Comparison of ENCODE assay signal across 10 mouse cellular contexts in the genomic region with DNA sequence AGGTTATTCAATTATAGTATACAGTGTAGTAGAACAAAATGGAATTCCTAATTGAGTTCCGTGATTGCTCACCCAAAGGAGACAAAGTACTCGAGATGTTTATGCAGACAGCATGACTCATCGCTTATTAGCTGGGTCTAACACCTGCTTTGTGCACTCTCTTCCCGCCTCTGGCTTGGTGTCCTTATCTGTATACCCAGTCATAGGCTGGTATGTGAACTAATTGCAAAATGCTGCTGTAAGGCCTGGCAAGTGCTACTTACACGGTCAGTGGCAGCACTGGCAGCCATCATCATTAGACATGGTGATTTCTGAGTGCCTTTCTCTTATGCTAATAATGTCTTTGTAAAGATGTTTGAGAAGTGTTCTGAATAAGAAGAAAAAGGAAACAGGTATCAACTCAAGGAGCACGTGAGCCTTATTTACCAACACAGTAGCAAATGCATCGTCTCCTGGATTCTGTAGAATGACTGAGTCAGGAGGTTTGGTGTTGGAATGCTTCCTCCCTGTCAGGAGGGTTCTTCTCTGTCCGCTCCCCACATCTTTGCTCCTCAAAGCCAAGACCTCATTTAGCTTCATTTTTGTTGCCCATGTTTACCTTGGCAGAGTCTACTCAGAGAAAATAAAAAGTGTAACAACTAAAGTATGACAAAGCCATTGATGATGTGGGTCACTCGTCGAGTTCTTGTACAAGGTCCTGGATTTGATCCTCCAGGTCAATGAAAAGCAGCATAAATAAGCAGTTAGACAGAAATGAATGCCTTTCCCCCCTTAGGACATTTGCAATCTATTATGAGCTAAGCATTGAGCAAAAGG.
A peak's percentile ranks its signal among the peaks of the same experiment; 100 is the strongest.
DNase-seq lines count a peak whose midpoint lies in the region; ATAC-seq lines count a peak whose summit lies in the region.
"Had no signal": no experiment of that assay in that cellular context is flagged by ENCODE, and none has a peak within 500 bp of the region (broad histone marks: within the 10 kb centered on the region; RNA-seq: fewer than 3 reads in every experiment).

No protein-coding gene starts in this region.

- H3K4me1 ChIP-seq in hindbrain, embryonic 13.5 days (replicated peaks): peaks cover 14% of the 10 kb centered on the region
- peaks cover under 1% of the 10 kb centered on the region; the same call in 1 of the 2 replicates for H3K4me1 ChIP-seq in hindbrain, embryonic 14.5 days (replicated peaks; ENCODE audit: control insufficient read depth, insufficient read depth, low read length)

- no peak for DNase-seq in hindbrain, embryonic 14.5 days (ENCODE audit: low spot score)
- DNase-seq in Muller cell, postnatal 12 days (ENCODE audit: inconsistent ontology term): peak; percentile 81
- no peak for DNase-seq in T-cell, adult 2 months (ENCODE audit: low spot score)
- no peak for DNase-seq in retina, embryonic 14.5 days (ENCODE audit: low spot score)
- DNase-seq: thymus, adult 2 months had no signal

- WGBS in hindbrain, embryonic 13.5 days: 67% methylated on average over 10 of the region's 10 CpGs
- 74% methylated on average over 10 of the region's 10 CpGs for WGBS in hindbrain, embryonic 14.5 days

- H3K36me3 ChIP-seq in hindbrain, embryonic 13.5 days: no peaks in the 10 kb centered on the region
- no peaks in the 10 kb centered on the region for H3K36me3 ChIP-seq in hindbrain, embryonic 14.5 days (replicated peaks; ENCODE audit: control insufficient read depth, insufficient read depth)
- H3K36me3 ChIP-seq: midbrain, embryonic 10.5 days had no signal

- no peak overlapping the region for H3K9ac ChIP-seq in hindbrain, embryonic 13.5 days
- no peak overlapping the region for H3K9ac ChIP-seq in hindbrain, embryonic 14.5 days

- no peak overlapping the region for H3K4me2 ChIP-seq in hindbrain, embryonic 13.5 days
- H3K4me2 ChIP-seq in hindbrain, embryonic 14.5 days (replicated peaks): no peak overlapping the region

- no peaks in the 10 kb centered on the region for H3K27me3 ChIP-seq in hindbrain, embryonic 13.5 days
- no peaks in the 10 kb centered on the region for H3K27me3 ChIP-seq in hindbrain, embryonic 14.5 days (ENCODE audit: control insufficient read depth, insufficient read depth, low read length)

- peak; percentile 36; the same call in 1 of the 2 replicates for ATAC-seq in hindbrain, embryonic 13.5 days (ENCODE audit: low FRiP score)
- ATAC-seq in hindbrain, embryonic 14.5 days (ENCODE audit: low FRiP score): no peak
- ATAC-seq in erythroblast, adult 5-6 weeks (replicated peaks; ENCODE audit: low FRiP score, poor library complexity, severe bottlenecking): peak; percentile 87
- peak; percentile 81 for ATAC-seq in megakaryocyte progenitor cell, adult 5-6 weeks (replicated peaks; ENCODE audit: poor library complexity)
- ATAC-seq: forebrain, embryonic 16.5 days had no signal

- no peaks in the 10 kb centered on the region for H3K9me3 ChIP-seq in hindbrain, embryonic 13.5 days
- H3K9me3 ChIP-seq in hindbrain, embryonic 14.5 days (ENCODE audit: control insufficient read depth, low read length): no peaks in the 10 kb centered on the region
- H3K9me3 ChIP-seq: midbrain, embryonic 10.5 days had no signal

- H3K27ac ChIP-seq in hindbrain, embryonic 13.5 days: no peak overlapping the region
- H3K27ac ChIP-seq in hindbrain, embryonic 14.5 days: no peak overlapping the region
- H3K27ac ChIP-seq: midbrain, embryonic 10.5 days had no signal

- H3K4me3 ChIP-seq in hindbrain, embryonic 13.5 days: no peak overlapping the region
- H3K4me3 ChIP-seq in hindbrain, embryonic 14.5 days (replicated peaks; ENCODE audit: low read length): no peak overlapping the region
- H3K4me3 ChIP-seq: midbrain, embryonic 10.5 days had no signal
